Mouse (Mus musculus): ENCODE results near the gene Pml.

- TF ChIP-seq CTCF (IDR thresholded peaks at IDR 0.05; ENCODE audit: extremely low read depth, insufficient read depth, low read length) = no peak
- no peak for TF ChIP-seq POLR2A (IDR thresholded peaks at IDR 0.05; ENCODE audit: extremely low read depth, insufficient read depth, low read length)
These were observed 76.7 kb downstream of the Pml start for GRCm38 (mm10) chr9:58172863-58173262.
